Mouse (Mus musculus): Measurements from ENCODE around the gene Becn1. TPM values are rescaled to one million over a fixed set of nuclear protein-coding genes. Genes with fewer than 3 reads are reported as not detected.

Becn1 gene
- total and polyA plus RNA-seq, 3 experiments, result 122 to 167 TPM; not detected in 1

GRCm38 (mm10) chr11:101277381-101278222 is 24.5 kb downstream of the Becn1 start (continued):
- TF ChIP-seq GATA1 (IDR thresholded peaks at IDR 0.05; ENCODE audit: low read depth, low read length) (0 out of 2 replicates have a peak, but pooled peaks have one; percentile 6), MAFK (IDR thresholded peaks at IDR 0.05; ENCODE audit: borderline replicate concordance, low read depth, low read length) (no peak), E2F4 (IDR thresholded peaks at IDR 0.05; ENCODE audit: borderline replicate concordance, low read depth, low read length) (no peak), GABPA (IDR thresholded peaks at IDR 0.05; ENCODE audit: low read depth, low read length) (no peak), POLR2A (IDR thresholded peaks at IDR 0.05; ENCODE audit: control insufficient read depth in 1 of 2, insufficient read depth in 1 of 2, low read depth in 1 of 2, low read length in 2 of 2, poor library complexity in 1 of 2) (peak in 1 of 2 experiments; percentile 56; a peak in 3 of 4 replicates), MEF2A (IDR thresholded peaks at IDR 0.05; ENCODE audit: extremely low read depth, insufficient replicate concordance, low read depth, low read length, poor library complexity, severe bottlenecking) (no peak), CHD2 (IDR thresholded peaks at IDR 0.05; ENCODE audit: low read length) (no peak), POLR2AphosphoS2 (IDR thresholded peaks at IDR 0.05; ENCODE audit: low read length) (no peak), RAD21 (IDR thresholded peaks at IDR 0.05; ENCODE audit: low read depth, low read length) (no peak), BHLHE40 (IDR thresholded peaks at IDR 0.05; ENCODE audit: borderline replicate concordance, low read depth, low read length) (peak; percentile 46; the same call in 1 of the 2 replicates), ZKSCAN1 (IDR thresholded peaks at IDR 0.05; ENCODE audit: low read depth, low read length) (no peak), HCFC1 (IDR thresholded peaks at IDR 0.05; ENCODE audit: low read depth, low read length) (no peak), USF2 (IDR thresholded peaks at IDR 0.05; ENCODE audit: borderline replicate concordance in 1 of 2, insufficient read depth in 1 of 2, low read depth in 1 of 2, low read length in 2 of 2) (no peak), ELF1 (IDR thresholded peaks at IDR 0.05; ENCODE audit: low read depth, low read length) (no peak), TAL1 (IDR thresholded peaks at IDR 0.05; ENCODE audit: low read length) (no peak)

- TF ChIP-seq USF1 (IDR thresholded peaks at IDR 0.05; ENCODE audit: low read depth, low read length) (no peak), TAL1 (IDR thresholded peaks at IDR 0.05; ENCODE audit: low read length) (no peak), CTCF (IDR thresholded peaks at IDR 0.05 in 2 of 3, conservative IDR thresholded peaks at IDR 0.05 in 1 of 3; ENCODE audit: control insufficient read depth in 1 of 3, insufficient read depth in 1 of 3, low read depth in 2 of 3, low read length in 3 of 3, poor library complexity in 1 of 3, severe bottlenecking in 1 of 3) (no peak), MAZ (IDR thresholded peaks at IDR 0.05; ENCODE audit: low read depth, low read length) (no peak), MYB (IDR thresholded peaks at IDR 0.05; ENCODE audit: low read depth, low read length) (no peak), POLR2AphosphoS2 (IDR thresholded peaks at IDR 0.05; ENCODE audit: low read length) (no peak), RCOR1 (IDR thresholded peaks at IDR 0.05; ENCODE audit: low read depth, low read length) (no peak), MXI1 (IDR thresholded peaks at IDR 0.05; ENCODE audit: low read depth, low read length) (no peak), NRF1 (IDR thresholded peaks at IDR 0.05; ENCODE audit: insufficient read depth, low read depth, low read length, poor library complexity, severe bottlenecking) (no peak), TCF12 (IDR thresholded peaks at IDR 0.05; ENCODE audit: low read depth, low read length) (no peak), KAT2A (conservative IDR thresholded peaks at IDR 0.05; ENCODE audit: low read depth, low read length) (no peak), MYC (IDR thresholded peaks at IDR 0.05; ENCODE audit: low read depth, low read length) (no peak), POLR2AphosphoS5 (IDR thresholded peaks at IDR 0.05; ENCODE audit: borderline replicate concordance, low read depth, low read length) (no peak), POLR2A (IDR thresholded peaks at IDR 0.05; ENCODE audit: control insufficient read depth in 1 of 2, insufficient read depth in 1 of 2, low read depth in 1 of 2, low read length in 2 of 2, poor library complexity in 1 of 2) (no peak), ETS1 (IDR thresholded peaks at IDR 0.05; ENCODE audit: low read depth, low read length) (no peak), TBP (IDR thresholded peaks at IDR 0.05; ENCODE audit: low read depth, low read length) (no peak), ZNF384 (IDR thresholded peaks at IDR 0.05; ENCODE audit: low read depth, low read length) (no peak), GATA1 (IDR thresholded peaks at IDR 0.05; ENCODE audit: low read depth, low read length) (no peak), ELF1 (IDR thresholded peaks at IDR 0.05; ENCODE audit: low read depth, low read length) (no peak)
- H3K4me1 ChIP-seq (ENCODE audit: control insufficient read depth in 1 of 2, insufficient read depth in 2 of 2, low read length in 2 of 2), result peaks cover 0 to 18% of the 10 kb centered on the region in 2 experiments; a peak in 3 of 4 replicates
- no peaks in the 10 kb centered on the region for H3K9me3 ChIP-seq (replicated peaks; ENCODE audit: insufficient read depth, low read length)
- peaks cover 15% of the 10 kb centered on the region for H3K79me2 ChIP-seq (ENCODE audit: control insufficient read depth, insufficient read depth, low read length, poor library complexity)
- DNase-seq (ENCODE audit: low read depth, low spot score), result no peak
- peaks cover 0 to 13% of the 10 kb centered on the region in 2 experiments; a peak in 2 of 4 replicates for H3K36me3 ChIP-seq (ENCODE audit: control insufficient read depth in 1 of 2, insufficient read depth in 2 of 2, low read length in 2 of 2)
- H3K27ac ChIP-seq (ENCODE audit: control insufficient read depth, low read depth, low read length), result no peak overlapping the region
- no peak overlapping the region for H3K9ac ChIP-seq (ENCODE audit: control insufficient read depth, low read depth, low read length, poor library complexity, severe bottlenecking)
- no peak overlapping the region for H3K4me3 ChIP-seq (ENCODE audit: control insufficient read depth in 1 of 2, insufficient read depth in 1 of 2, low read depth in 2 of 2, low read length in 2 of 2)
- H3K27me3 ChIP-seq (ENCODE audit: control insufficient read depth in 1 of 2, insufficient read depth in 2 of 2, low read length in 2 of 2), result no peaks in the 10 kb centered on the region
Measured at GRCm38 (mm10) chr11:101276319-101277070, 25.6 kb downstream of the Becn1 start.
